Mouse (Mus musculus): ENCODE results near the gene Ptprd. TPM values are rescaled to one million over a fixed set of nuclear protein-coding genes. Genes with fewer than 3 reads are reported as not detected.

Gene Ptprd
- total and polyA plus RNA-seq, 3 experiments: not detected

DNA sequence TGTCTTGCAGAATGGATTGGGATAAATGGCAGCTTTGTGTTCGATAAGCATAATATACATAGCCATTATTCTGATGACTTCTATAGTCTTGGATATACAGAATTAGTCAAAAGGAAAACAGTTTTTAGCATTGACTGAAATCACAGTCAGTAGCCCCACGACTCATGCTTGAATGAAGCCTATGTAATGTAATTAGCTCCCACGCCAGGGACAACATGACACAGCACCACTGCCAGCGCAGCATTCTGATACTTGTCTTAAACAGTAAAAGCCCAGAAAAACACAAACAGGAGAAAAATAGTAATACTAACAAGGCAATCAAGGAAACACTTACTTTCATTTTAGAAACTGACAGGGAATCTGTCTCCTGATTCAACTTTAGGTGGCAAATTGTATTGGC lies 677.2 kb downstream of the Ptprd start:
- H3K9ac ChIP-seq (ENCODE audit: control insufficient read depth, low read depth, low read length, poor library complexity, severe bottlenecking): no peak overlapping the region
- DNase-seq (ENCODE audit: low read depth, low spot score): no peak
- H3K4me3 ChIP-seq (ENCODE audit: control insufficient read depth in 1 of 2, insufficient read depth in 1 of 2, low read depth in 2 of 2, low read length in 2 of 2): no peak overlapping the region
- H3K79me2 ChIP-seq (ENCODE audit: control insufficient read depth, insufficient read depth, low read length, poor library complexity): no peaks in the 10 kb centered on the region
- no peak for TF ChIP-seq MYC (IDR thresholded peaks at IDR 0.05; ENCODE audit: low read depth, low read length)
- no peak for TF ChIP-seq GABPA (IDR thresholded peaks at IDR 0.05; ENCODE audit: low read depth, low read length)
- no peak for TF ChIP-seq KAT2A (conservative IDR thresholded peaks at IDR 0.05; ENCODE audit: low read depth, low read length)
- no peak for TF ChIP-seq POLR2A (IDR thresholded peaks at IDR 0.05; ENCODE audit: control insufficient read depth in 1 of 2, insufficient read depth in 1 of 2, low read depth in 1 of 2, low read length in 2 of 2, poor library complexity in 1 of 2)
- no peak for TF ChIP-seq MAX (IDR thresholded peaks at IDR 0.05; ENCODE audit: low read length)
- no peak for TF ChIP-seq NRF1 (IDR thresholded peaks at IDR 0.05; ENCODE audit: insufficient read depth, low read depth, low read length, poor library complexity, severe bottlenecking)
- no peak for TF ChIP-seq CHD2 (IDR thresholded peaks at IDR 0.05; ENCODE audit: low read length)
- no peak for TF ChIP-seq POLR2AphosphoS2 (IDR thresholded peaks at IDR 0.05; ENCODE audit: low read length)
- no peak for TF ChIP-seq SIN3A (IDR thresholded peaks at IDR 0.05; ENCODE audit: low read length)
- H3K36me3 ChIP-seq (ENCODE audit: control insufficient read depth in 1 of 2, insufficient read depth in 2 of 2, low read length in 2 of 2): no peaks in the 10 kb centered on the region
- no peaks in the 10 kb centered on the region for H3K4me1 ChIP-seq (ENCODE audit: control insufficient read depth in 1 of 2, insufficient read depth in 2 of 2, low read length in 2 of 2)
- H3K27ac ChIP-seq (ENCODE audit: control insufficient read depth, low read depth, low read length): no peak overlapping the region
- no peaks in the 10 kb centered on the region for H3K27me3 ChIP-seq (ENCODE audit: control insufficient read depth in 1 of 2, insufficient read depth in 2 of 2, low read length in 2 of 2)
- H3K9me3 ChIP-seq (replicated peaks; ENCODE audit: insufficient read depth, low read length): no peaks in the 10 kb centered on the region

DNA sequence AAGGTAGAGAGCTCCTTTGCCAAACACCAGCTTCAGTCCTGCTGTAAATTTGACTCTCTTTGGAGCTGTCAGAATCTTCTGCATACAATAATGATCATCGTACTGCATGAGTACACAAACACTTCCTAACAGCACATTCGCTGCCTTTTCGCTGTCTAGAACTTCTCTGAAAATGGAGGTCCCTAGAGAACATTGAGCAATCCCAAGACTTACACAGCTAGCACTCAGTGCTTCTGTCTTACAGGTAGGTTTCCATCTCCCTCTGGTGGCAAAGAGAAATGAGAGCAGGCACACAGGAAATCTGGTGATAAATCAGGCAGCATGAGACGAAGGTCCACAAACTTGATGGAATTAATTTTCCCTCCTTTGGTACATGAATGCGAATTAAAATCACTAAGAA lies 692.6 kb downstream of the Ptprd start:
- no peak overlapping the region for H3K4me3 ChIP-seq (ENCODE audit: control insufficient read depth in 1 of 2, insufficient read depth in 1 of 2, low read depth in 2 of 2, low read length in 2 of 2)
- no peaks in the 10 kb centered on the region for H3K4me1 ChIP-seq (ENCODE audit: control insufficient read depth in 1 of 2, insufficient read depth in 2 of 2, low read length in 2 of 2)
- H3K9me3 ChIP-seq (replicated peaks; ENCODE audit: insufficient read depth, low read length): no peaks in the 10 kb centered on the region
- DNase-seq (ENCODE audit: low read depth, low spot score): no peak
- no peak overlapping the region for H3K27ac ChIP-seq (ENCODE audit: control insufficient read depth, low read depth, low read length)
- TF ChIP-seq E2F4 (IDR thresholded peaks at IDR 0.05; ENCODE audit: borderline replicate concordance, low read depth, low read length): no peak
- no peak for TF ChIP-seq ZKSCAN1 (IDR thresholded peaks at IDR 0.05; ENCODE audit: low read depth, low read length)
- no peak for TF ChIP-seq POLR2A (IDR thresholded peaks at IDR 0.05; ENCODE audit: control insufficient read depth in 1 of 2, insufficient read depth in 1 of 2, low read depth in 1 of 2, low read length in 2 of 2, poor library complexity in 1 of 2)
- TF ChIP-seq SMC3 (IDR thresholded peaks at IDR 0.05; ENCODE audit: low read depth, low read length): 0 out of 2 replicates have a peak, but pooled peaks have one; percentile 4
- H3K27me3 ChIP-seq (ENCODE audit: control insufficient read depth in 1 of 2, insufficient read depth in 2 of 2, low read length in 2 of 2): no peaks in the 10 kb centered on the region
- H3K9ac ChIP-seq (ENCODE audit: control insufficient read depth, low read depth, low read length, poor library complexity, severe bottlenecking): no peak overlapping the region
- no peaks in the 10 kb centered on the region for H3K36me3 ChIP-seq (ENCODE audit: control insufficient read depth in 1 of 2, insufficient read depth in 2 of 2, low read length in 2 of 2)
- no peaks in the 10 kb centered on the region for H3K79me2 ChIP-seq (ENCODE audit: control insufficient read depth, insufficient read depth, low read length, poor library complexity)

DNA sequence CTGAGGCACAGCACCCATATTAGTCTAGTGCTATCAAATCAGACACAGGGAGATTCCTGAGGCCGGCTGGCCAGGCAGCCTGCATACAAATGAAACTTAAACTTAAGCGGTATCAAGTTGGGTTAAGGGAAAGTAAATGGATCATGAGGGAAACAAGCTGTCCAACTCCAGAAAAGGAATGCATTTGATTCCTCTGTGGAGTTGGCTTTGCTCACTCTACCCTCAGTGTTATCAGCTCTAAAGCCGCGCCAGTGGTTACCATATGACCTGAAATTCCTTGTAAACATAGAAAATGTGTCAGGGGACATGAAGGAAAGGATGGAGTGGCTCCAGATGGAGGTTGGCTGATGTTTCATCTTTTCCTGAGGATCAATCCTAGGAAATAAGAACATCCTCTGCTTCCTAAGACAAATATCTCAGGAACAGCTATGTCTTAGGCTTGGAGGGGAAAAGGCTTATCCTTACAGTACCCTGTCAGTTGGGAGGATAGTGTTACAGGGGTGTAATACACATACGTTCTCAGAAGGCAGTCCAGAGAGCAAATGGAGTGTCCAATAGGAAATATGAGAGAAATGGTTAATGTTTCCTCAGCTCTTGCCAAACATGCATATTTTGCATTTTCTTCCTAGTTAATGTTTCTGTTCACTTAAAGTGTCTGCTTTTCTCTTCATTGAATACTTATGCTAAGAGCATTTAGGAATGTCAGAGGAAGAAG lies 697.7 kb downstream of the Ptprd start:
- TF ChIP-seq JUND (IDR thresholded peaks at IDR 0.05; ENCODE audit: low read depth, low read length) (no peak), MAZ (IDR thresholded peaks at IDR 0.05; ENCODE audit: low read depth, low read length) (no peak), ZNF384 (IDR thresholded peaks at IDR 0.05; ENCODE audit: low read depth, low read length) (no peak)

More for the DNA sequence above, 697.7 kb downstream of the Ptprd start:
- Histone ChIP-seq H3K9me3 (replicated peaks; ENCODE audit: insufficient read depth, low read length) (no peaks in the 10 kb centered on the region), H3K27ac (ENCODE audit: control insufficient read depth, low read depth, low read length) (no peak overlapping the region), H3K27me3 (ENCODE audit: control insufficient read depth in 1 of 2, insufficient read depth in 2 of 2, low read length in 2 of 2) (no peaks in the 10 kb centered on the region), H3K79me2 (ENCODE audit: control insufficient read depth, insufficient read depth, low read length, poor library complexity) (no peaks in the 10 kb centered on the region), H3K4me3 (ENCODE audit: control insufficient read depth in 1 of 2, insufficient read depth in 1 of 2, low read depth in 2 of 2, low read length in 2 of 2) (no peak overlapping the region), H3K36me3 (ENCODE audit: control insufficient read depth in 1 of 2, insufficient read depth in 2 of 2, low read length in 2 of 2) (no peaks in the 10 kb centered on the region), H3K4me1 (ENCODE audit: control insufficient read depth in 1 of 2, insufficient read depth in 2 of 2, low read length in 2 of 2) (no peaks in the 10 kb centered on the region), H3K9ac (ENCODE audit: control insufficient read depth, low read depth, low read length, poor library complexity, severe bottlenecking) (no peak overlapping the region)
- DNase-seq (ENCODE audit: low read depth, low spot score): no peak

Measured in MEL (cell line).